8 mouse cellular contexts compared by ENCODE assay signal in genomic region chr5:124529191-124529651, GRCm38 (mm10). TPM values are rescaled to one million over a fixed set of nuclear protein-coding genes. Genes with fewer than 3 reads are reported as not detected.
DNase-seq lines count a peak whose midpoint lies in the region; ATAC-seq and TF ChIP-seq lines count a peak whose summit lies in the region.

No protein-coding gene starts in this region.

- H3K9me3 ChIP-seq in neural tube, embryonic 11.5 days (ENCODE audit: control insufficient read depth, low read length): no peaks in the 10 kb centered on the region
- no peaks in the 10 kb centered on the region for H3K9me3 ChIP-seq in limb, embryonic 14.5 days (ENCODE audit: control insufficient read depth, low read length)
- no peaks in the 10 kb centered on the region for H3K9me3 ChIP-seq in neural tube, embryonic 15.5 days (replicated peaks)

- H3K27me3 ChIP-seq in neural tube, embryonic 11.5 days (ENCODE audit: control insufficient read depth, insufficient read depth, low read length): no peaks in the 10 kb centered on the region
- no peaks in the 10 kb centered on the region for H3K27me3 ChIP-seq in limb, embryonic 14.5 days (ENCODE audit: control insufficient read depth, insufficient read depth, low read length)
- no peaks in the 10 kb centered on the region for H3K27me3 ChIP-seq in neural tube, embryonic 15.5 days (replicated peaks)
- H3K27me3 ChIP-seq in thymus, adult 2 months (ENCODE audit: control insufficient read depth, insufficient read depth, low read length): no peaks in the 10 kb centered on the region

- H3K9ac ChIP-seq in neural tube, embryonic 11.5 days (ENCODE audit: low read length): peak overlapping the region; percentile 40; the same call in 1 of the 2 replicates
- peak overlapping the region; percentile 47 for H3K9ac ChIP-seq in limb, embryonic 14.5 days (ENCODE audit: low read depth, low read length, severe bottlenecking)
- H3K9ac ChIP-seq in neural tube, embryonic 15.5 days (replicated peaks): peak overlapping the region; percentile 45

- no peak for TF ChIP-seq POLR2A in limb, embryonic 14.5 days (IDR thresholded peaks at IDR 0.05; ENCODE audit: borderline replicate concordance, extremely low read depth, insufficient read depth, insufficient read length)
- no peak for TF ChIP-seq POLR2A in thymus, adult 2 months (IDR thresholded peaks at IDR 0.05; ENCODE audit: control insufficient read depth, extremely low read depth, insufficient read depth, low read length, poor library complexity)

- H3K36me3 ChIP-seq in neural tube, embryonic 11.5 days (ENCODE audit: control insufficient read depth, insufficient read depth, low read length): no peaks in the 10 kb centered on the region
- peaks cover 10% of the 10 kb centered on the region for H3K36me3 ChIP-seq in limb, embryonic 14.5 days (ENCODE audit: control insufficient read depth, insufficient read depth, low read length)
- no peaks in the 10 kb centered on the region for H3K36me3 ChIP-seq in neural tube, embryonic 15.5 days
- H3K36me3 ChIP-seq in thymus, adult 2 months (ENCODE audit: control insufficient read depth, insufficient read depth, low read length): no peaks in the 10 kb centered on the region

- H3K27ac ChIP-seq in neural tube, embryonic 11.5 days (ENCODE audit: low read depth, low read length): 0 out of 2 replicates have a peak overlapping the region, but pooled peaks have one; percentile 4
- H3K27ac ChIP-seq in limb, embryonic 14.5 days (replicated peaks; ENCODE audit: low read depth, low read length): 0 out of 2 replicates have a peak overlapping the region, but pooled peaks have one; percentile 20
- H3K27ac ChIP-seq in neural tube, embryonic 15.5 days (replicated peaks): peak overlapping the region; percentile 34; the same call in 1 of the 2 replicates
- no peak overlapping the region for H3K27ac ChIP-seq in thymus, adult 2 months (ENCODE audit: control insufficient read depth, insufficient read depth, low read length)

- DNase-seq in neural tube, embryonic 11.5 days (ENCODE audit: low spot score): peak; percentile 12
- no peak for DNase-seq in neural tube, embryonic 10.5 days (ENCODE audit: extremely low spot score, low spot score)
- DNase-seq in heart, postnatal 4 days: peak; percentile 49
- DNase-seq in limb, embryonic 14.5 days (ENCODE audit: low spot score): no peak
- no peak for DNase-seq in thymus, adult 2 months
- DNase-seq in thymus, postnatal 10 days (ENCODE audit: low spot score in 2 of 2): no peak

- no peak for ATAC-seq in neural tube, embryonic 11.5 days (ENCODE audit: insufficient read depth, low FRiP score, low TSS enrichment)
- ATAC-seq in limb, embryonic 14.5 days (ENCODE audit: low FRiP score, low read depth): no peak
- no peak for ATAC-seq in neural tube, embryonic 15.5 days (ENCODE audit: low FRiP score)
- ATAC-seq in activated CD4-positive, CD25-positive, alpha-beta regulatory T cell, adult 4 months: no peak

- no peak for TF ChIP-seq CTCF in thymus, adult 2 months (IDR thresholded peaks at IDR 0.05; ENCODE audit: borderline replicate concordance, control insufficient read depth, extremely low read depth, insufficient read depth, low read length, poor library complexity)

- H3K4me1 ChIP-seq in neural tube, embryonic 11.5 days (ENCODE audit: control insufficient read depth, insufficient read depth, low read length): peaks cover 25% of the 10 kb centered on the region
- peaks cover 30% of the 10 kb centered on the region for H3K4me1 ChIP-seq in limb, embryonic 14.5 days (ENCODE audit: control insufficient read depth, insufficient read depth, low read length)
- H3K4me1 ChIP-seq in neural tube, embryonic 15.5 days: peaks cover 36% of the 10 kb centered on the region
- H3K4me1 ChIP-seq in thymus, adult 2 months (replicated peaks; ENCODE audit: control insufficient read depth, insufficient read depth, low read length): peaks cover 18% of the 10 kb centered on the region

- H3K4me3 ChIP-seq in neural tube, embryonic 11.5 days (ENCODE audit: low read depth, low read length): peak overlapping the region; percentile 77
- peak overlapping the region; percentile 59 for H3K4me3 ChIP-seq in limb, embryonic 14.5 days (replicated peaks; ENCODE audit: low read length)
- peak overlapping the region; percentile 84 for H3K4me3 ChIP-seq in neural tube, embryonic 15.5 days (replicated peaks)
- H3K4me3 ChIP-seq in thymus, adult 2 months (ENCODE audit: control insufficient read depth, insufficient read depth, low read length): no peak overlapping the region

- peak overlapping the region; percentile 66 for H3K4me2 ChIP-seq in neural tube, embryonic 11.5 days (ENCODE audit: low read depth)
- peak overlapping the region; percentile 69 for H3K4me2 ChIP-seq in limb, embryonic 14.5 days (replicated peaks; ENCODE audit: low read depth, low read length, severe bottlenecking)
- H3K4me2 ChIP-seq in neural tube, embryonic 15.5 days: peak overlapping the region; percentile 84

- 31% methylated on average over 8 of the region's 8 CpGs for WGBS in neural tube, embryonic 11.5 days
- 9% methylated on average over 8 of the region's 8 CpGs for WGBS in limb, embryonic 14.5 days
- 32% methylated on average over 8 of the region's 8 CpGs for WGBS in neural tube, embryonic 15.5 days
- WGBS in thymus, adult 2 months: 74% methylated on average over 8 of the region's 8 CpGs

RNA-seq across cellular contexts. Expression of gene Rilpl1, which starts 2.0 kb away (rescaled TPM):
- 21.3 and 23.2 TPM in 2 replicates for polyA plus RNA-seq in neural tube, embryonic 11.5 days (2014; fragmentation: Nextera tagmentation; extraction: Ambion mirVana)
- total RNA-seq in heart, postnatal 4 days (2021): 10 to 100 TPM; 50.3 to 53.6 TPM
- polyA plus RNA-seq in limb, embryonic 14.5 days (2012; rRNA removed): 17.8 and 22.4 TPM in 2 replicates
- 23.2 and 28.0 TPM in 2 replicates for polyA plus RNA-seq in limb, embryonic 14.5 days (2014; fragmentation: Nextera tagmentation; extraction: Ambion mirVana)
- polyA plus RNA-seq in neural tube, embryonic 15.5 days (2015; fragmentation: Nextera tagmentation; extraction: Ambion mirVana): 14.3 and 14.6 TPM in 2 replicates
- polyA plus RNA-seq in thymus, adult 2 months (2012; rRNA removed): 3.6 and 9.5 TPM in 2 replicates
- under 1 TPM; 0.69 to 0.86 TPM for polyA plus RNA-seq in activated CD4-positive, CD25-positive, alpha-beta regulatory T cell, adult 4 months (2017; shearing (Covaris generic))

RNA-seq across cellular contexts. Expression of gene Tmed2, which starts 11.3 kb away (rescaled TPM):
- 480 and 486 TPM in 2 replicates for polyA plus RNA-seq in neural tube, embryonic 11.5 days (2014; fragmentation: Nextera tagmentation; extraction: Ambion mirVana)
- total RNA-seq in heart, postnatal 4 days (2021): 100 to 1,000 TPM; 217 to 226 TPM
- 260 and 264 TPM in 2 replicates for polyA plus RNA-seq in limb, embryonic 14.5 days (2012; rRNA removed)
- polyA plus RNA-seq in limb, embryonic 14.5 days (2014; fragmentation: Nextera tagmentation; extraction: Ambion mirVana): 594 and 615 TPM in 2 replicates
- 336 and 384 TPM in 2 replicates for polyA plus RNA-seq in neural tube, embryonic 15.5 days (2015; fragmentation: Nextera tagmentation; extraction: Ambion mirVana)
- polyA plus RNA-seq in thymus, adult 2 months (2012; rRNA removed): 134 and 198 TPM in 2 replicates
- 10 to 100 TPM; 67.0 to 80.4 TPM for polyA plus RNA-seq in activated CD4-positive, CD25-positive, alpha-beta regulatory T cell, adult 4 months (2017; shearing (Covaris generic))

RNA-seq across cellular contexts. Expression of gene Ddx55, which starts 23.4 kb away (rescaled TPM):
- polyA plus RNA-seq in neural tube, embryonic 11.5 days (2014; fragmentation: Nextera tagmentation; extraction: Ambion mirVana): 14.6 and 18.4 TPM in 2 replicates
- 1 to 10 TPM; 7.8 to 8.5 TPM for total RNA-seq in heart, postnatal 4 days (2021)
- 20.8 and 22.0 TPM in 2 replicates for polyA plus RNA-seq in limb, embryonic 14.5 days (2012; rRNA removed)
- polyA plus RNA-seq in limb, embryonic 14.5 days (2014; fragmentation: Nextera tagmentation; extraction: Ambion mirVana): 11.9 and 12.5 TPM in 2 replicates
- polyA plus RNA-seq in neural tube, embryonic 15.5 days (2015; fragmentation: Nextera tagmentation; extraction: Ambion mirVana): 24.9 and 28.1 TPM in 2 replicates
- 33.2 and 38.5 TPM in 2 replicates for polyA plus RNA-seq in thymus, adult 2 months (2012; rRNA removed)
- polyA plus RNA-seq in activated CD4-positive, CD25-positive, alpha-beta regulatory T cell, adult 4 months (2017; shearing (Covaris generic)): 10 to 100 TPM; 16.3 to 16.6 TPM

RNA-seq across cellular contexts. Expression of gene Snrnp35, which starts 46.3 kb away (rescaled TPM):
- polyA plus RNA-seq in neural tube, embryonic 11.5 days (2014; fragmentation: Nextera tagmentation; extraction: Ambion mirVana): 14.7 TPM in 2 replicates
- total RNA-seq in heart, postnatal 4 days (2021): 10 to 100 TPM; 19.3 to 23.5 TPM
- 8.1 and 17.1 TPM in 2 replicates for polyA plus RNA-seq in limb, embryonic 14.5 days (2012; rRNA removed)
- polyA plus RNA-seq in limb, embryonic 14.5 days (2014; fragmentation: Nextera tagmentation; extraction: Ambion mirVana): 10.7 and 12.2 TPM in 2 replicates
- 20.7 and 22.2 TPM in 2 replicates for polyA plus RNA-seq in neural tube, embryonic 15.5 days (2015; fragmentation: Nextera tagmentation; extraction: Ambion mirVana)
- 4.6 and 5.0 TPM in 2 replicates for polyA plus RNA-seq in thymus, adult 2 months (2012; rRNA removed)
- 10 to 100 TPM in 1 of 2 experiments, 1 to 10 TPM in 1; 5.0 to 12.3 TPM for polyA plus RNA-seq in activated CD4-positive, CD25-positive, alpha-beta regulatory T cell, adult 4 months (2017; shearing (Covaris generic))

RNA-seq across cellular contexts. Expression of gene Eif2b1, which starts 49.7 kb away (rescaled TPM):
- 81.0 and 94.5 TPM in 2 replicates for polyA plus RNA-seq in neural tube, embryonic 11.5 days (2014; fragmentation: Nextera tagmentation; extraction: Ambion mirVana)
- 10 to 100 TPM; 38.6 to 42.5 TPM for total RNA-seq in heart, postnatal 4 days (2021)
- polyA plus RNA-seq in limb, embryonic 14.5 days (2012; rRNA removed): 37.4 and 42.5 TPM in 2 replicates
- 71.3 and 73.5 TPM in 2 replicates for polyA plus RNA-seq in limb, embryonic 14.5 days (2014; fragmentation: Nextera tagmentation; extraction: Ambion mirVana)
- 58.1 and 65.3 TPM in 2 replicates for polyA plus RNA-seq in neural tube, embryonic 15.5 days (2015; fragmentation: Nextera tagmentation; extraction: Ambion mirVana)
- polyA plus RNA-seq in thymus, adult 2 months (2012; rRNA removed): 25.2 and 25.4 TPM in 2 replicates
- polyA plus RNA-seq in activated CD4-positive, CD25-positive, alpha-beta regulatory T cell, adult 4 months (2017; shearing (Covaris generic)): 10 to 100 TPM; 49.2 to 55.6 TPM

Comparison
In these comparisons a context has a peak if more than half of its experiments do, and no peak if none do; other contexts are left out.
1. DNase-seq: peak in neural tube, embryonic 11.5 days (single experiment) and heart, postnatal 4 days (single experiment); none in neural tube, embryonic 10.5 days (single experiment), limb, embryonic 14.5 days (single experiment), thymus, adult 2 months (single experiment) and thymus, postnatal 10 days (0 of 2).
2. Peak in every context shown above with its lines, with median percentiles within 50 percentile points of each other: H3K4me2 ChIP-seq and H3K9ac ChIP-seq.